Mouse (Mus musculus) cerebellum, postnatal 14 days (tissue): Measurements from ENCODE around the gene Utp11.

Source experiments
- DNase-seq, 2 experiments: peaks; one replicate each; pipeline ENCODE4 v3.0.0; 2021; ENCODE audit warnings: mixed read lengths in 2 of 2

Utp11 gene

DNA sequence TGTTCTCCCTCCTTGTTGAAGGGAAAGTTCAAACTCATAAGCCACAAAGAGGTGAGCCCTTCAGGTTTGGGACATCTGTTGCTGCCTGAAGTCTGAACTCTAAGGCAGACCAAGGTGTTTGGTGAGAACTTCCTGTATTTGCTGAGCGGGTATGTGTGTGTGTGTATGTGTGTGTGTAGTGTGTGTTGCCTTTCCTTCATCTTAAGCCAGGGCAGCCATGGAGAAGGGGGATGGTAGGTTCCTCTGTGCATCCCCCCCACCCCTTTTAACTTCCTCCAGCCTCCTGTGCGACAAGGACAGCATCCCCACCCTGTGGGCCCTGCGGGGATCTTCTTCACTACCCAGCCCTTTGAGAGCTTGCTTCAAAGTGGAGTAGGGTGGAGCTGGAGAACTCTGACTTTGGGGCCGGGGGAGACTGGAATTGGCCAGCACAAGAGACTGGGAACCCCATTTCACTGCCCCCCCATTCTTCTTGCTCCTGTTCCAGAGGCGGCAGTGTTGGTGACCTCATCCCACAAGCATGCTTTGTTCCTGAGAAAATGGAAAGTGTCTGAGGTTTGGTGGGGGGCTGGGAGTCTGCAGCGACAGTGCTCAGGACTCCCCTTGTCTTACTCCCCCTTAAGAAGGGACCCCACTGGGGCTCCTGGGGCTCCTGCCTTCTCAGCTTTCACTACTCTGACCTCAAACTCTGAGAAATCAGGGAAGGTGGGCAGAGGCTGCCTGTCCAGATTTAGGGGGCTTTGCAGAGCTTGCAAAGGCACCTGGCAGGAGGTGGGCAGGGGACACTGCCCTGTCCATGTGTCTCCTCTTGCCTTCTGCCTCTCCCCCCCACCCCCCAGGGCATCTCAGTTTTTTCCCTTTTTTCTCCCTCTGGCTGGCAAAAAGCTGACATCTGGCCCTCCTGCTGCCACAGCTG is 10.7 kb upstream of the Utp11 start:
- no peak for DNase-seq

GRCm38 (mm10) chr4:124703406-124703805 is 10.0 kb upstream of the Utp11 start:
- peak in 1 of 2 experiments; percentile 25 for DNase-seq

GRCm38 (mm10) chr4:124701916-124702315 is 8.5 kb upstream of the Utp11 start:
- DNase-seq, result peak; percentile 73 to 78

DNA sequence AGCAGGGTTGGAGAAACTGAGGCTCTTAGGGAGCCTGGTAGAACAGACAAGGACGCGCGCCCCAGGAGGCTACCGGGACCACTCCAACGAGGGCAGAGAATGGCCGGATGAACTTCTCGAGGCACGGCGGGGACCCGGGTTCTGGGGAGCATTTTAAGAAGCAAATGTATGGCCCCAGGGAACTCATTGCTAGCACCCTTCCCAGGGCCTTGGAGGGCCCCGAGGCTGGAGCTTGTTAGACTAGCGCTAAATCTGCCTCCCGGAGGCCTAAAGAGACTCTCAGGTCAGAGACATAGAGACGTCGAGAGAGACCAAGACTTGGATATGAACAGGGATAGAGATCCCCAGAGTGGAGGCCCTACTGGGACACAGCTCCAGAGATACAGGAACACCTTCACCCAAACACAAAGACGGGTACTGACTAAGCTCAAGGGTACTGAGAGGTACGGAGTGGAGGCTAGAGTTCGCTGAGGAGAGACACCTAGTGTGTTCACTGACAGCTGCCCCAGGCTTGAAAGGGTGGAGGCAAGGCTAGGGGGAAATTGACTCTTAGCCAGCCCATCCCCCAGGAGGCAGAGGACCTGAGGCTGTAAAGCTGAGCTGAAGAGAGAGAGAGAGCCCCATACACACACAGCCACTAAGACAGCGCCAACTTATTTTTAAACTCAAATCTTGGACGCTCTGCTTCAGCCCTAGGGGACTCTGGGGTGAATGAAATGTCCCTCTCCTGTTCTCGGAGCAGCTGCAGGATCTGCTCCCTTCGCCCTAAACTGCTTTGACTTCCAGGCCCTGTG is 7.8 kb upstream of the Utp11 start:
- peak; percentile 44 to 56 for DNase-seq

DNA sequence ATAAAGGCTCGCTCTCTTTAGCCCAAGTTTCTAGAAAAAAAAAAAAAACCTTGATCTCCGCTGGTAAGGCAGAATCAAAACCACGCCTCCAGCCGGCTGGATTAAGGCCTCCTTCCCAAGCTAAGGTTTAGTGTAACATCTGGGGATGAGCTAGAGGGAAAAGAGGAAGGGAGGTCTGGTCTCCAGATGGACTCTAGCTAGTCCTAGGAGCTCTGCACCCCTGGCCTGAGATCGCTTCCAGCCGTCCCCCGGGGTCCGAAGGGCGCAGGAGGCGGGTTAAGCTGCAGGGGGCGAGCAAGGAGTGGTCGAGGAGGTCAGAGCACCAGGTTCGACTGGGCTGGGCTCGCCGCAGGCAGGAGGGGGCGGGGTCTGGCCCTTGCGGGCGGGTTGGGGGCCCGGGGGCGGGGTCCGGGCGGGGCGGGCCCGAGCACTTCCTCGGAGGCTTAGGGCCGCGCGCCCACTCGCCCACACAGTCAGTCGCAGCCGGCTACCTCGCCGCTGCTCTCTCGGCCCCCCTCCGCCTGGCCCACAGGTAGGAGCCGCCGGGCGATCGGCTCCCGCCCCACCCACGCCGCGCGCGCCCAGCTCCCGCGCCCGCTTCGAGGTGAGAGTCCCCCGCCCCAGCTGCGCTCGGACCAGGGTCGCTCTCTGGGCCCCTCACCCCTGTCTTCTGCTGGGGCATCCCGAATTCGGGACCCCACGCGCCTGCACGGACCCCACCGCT is 7.0 kb upstream of the Utp11 start, which contains the start of gene Fhl3:
Fhl3 (plus strand) TSS at position 454 of the 724 bp plus-strand sequence.
- peak in 1 of 2 experiments; percentile 21 for DNase-seq

DNA sequence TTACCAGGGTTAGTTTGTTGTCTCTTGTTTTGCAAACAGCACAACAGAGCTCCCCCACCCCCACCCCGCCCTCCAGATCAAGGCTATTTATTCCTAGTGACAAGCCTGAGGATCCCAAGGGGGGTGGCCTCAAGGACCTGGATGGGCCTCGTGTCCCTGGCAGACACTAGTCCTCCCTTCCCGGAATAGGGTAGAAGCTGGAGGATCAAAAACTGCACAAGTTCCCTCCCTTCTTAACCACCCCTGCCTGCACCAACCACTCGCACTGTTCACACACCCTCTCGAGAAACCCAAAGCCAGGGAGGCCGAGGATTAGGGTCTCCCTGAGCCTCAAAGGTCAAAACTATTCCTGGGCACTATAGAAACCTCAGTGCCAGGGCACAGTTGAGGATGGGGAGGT is 6.4 kb upstream of the Utp11 start:
- DNase-seq, result no peak

GRCm38 (mm10) chr4:124695786-124696516 is 2.6 kb upstream of the Utp11 start:
- no peak for DNase-seq

DNA sequence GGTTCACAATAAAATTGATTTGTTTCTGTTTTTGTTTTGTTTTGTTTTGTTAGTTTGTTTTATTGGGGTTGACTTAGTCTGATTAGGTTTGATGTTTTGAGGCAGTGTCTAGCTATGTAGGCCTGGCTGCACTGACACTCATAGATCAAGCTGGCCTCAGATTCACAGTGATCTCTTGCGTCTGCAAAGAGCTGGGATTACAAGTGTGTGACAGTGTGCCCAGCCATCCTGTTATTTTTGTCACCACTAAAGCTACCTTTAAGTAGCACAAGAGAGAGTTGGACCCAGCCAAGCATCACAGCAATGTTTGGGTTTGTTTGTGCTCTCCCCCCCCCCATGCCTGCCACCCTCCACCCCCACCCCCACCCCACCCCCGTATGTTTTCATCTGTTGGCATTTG is 1.2 kb upstream of the Utp11 start:
- DNase-seq, result no peak

- DNase-seq, result no peak
Observed at GRCm38 (mm10) chr4:124692416-124692861, 961 bp downstream of the Utp11 start.

- no peak for DNase-seq
Observed at GRCm38 (mm10) chr4:124691455-124691854, 1.9 kb downstream of the Utp11 start.

GRCm38 (mm10) chr4:124685897-124686402 is 7.5 kb downstream of the Utp11 start:
- no peak for DNase-seq

DNA sequence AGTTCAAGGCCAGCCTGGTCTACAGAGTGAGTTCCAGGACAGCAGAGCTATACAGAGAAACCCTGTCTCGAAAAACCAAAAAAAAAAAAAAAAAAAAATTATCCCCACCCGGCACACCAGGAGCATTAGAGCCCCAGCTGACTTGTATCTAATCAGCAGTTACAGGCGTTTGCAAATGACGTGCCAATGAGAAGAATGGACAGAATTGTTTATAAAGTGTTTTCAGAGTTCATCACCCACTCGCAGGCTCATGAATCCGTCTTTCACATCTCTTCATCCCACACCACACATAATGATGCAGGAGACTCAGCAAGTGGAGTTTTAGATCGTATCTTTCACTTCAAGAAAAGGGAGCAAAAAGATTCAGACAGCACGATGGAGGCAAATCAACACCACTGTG is 7.9 kb downstream of the Utp11 start:
- no peak for DNase-seq

DNA sequence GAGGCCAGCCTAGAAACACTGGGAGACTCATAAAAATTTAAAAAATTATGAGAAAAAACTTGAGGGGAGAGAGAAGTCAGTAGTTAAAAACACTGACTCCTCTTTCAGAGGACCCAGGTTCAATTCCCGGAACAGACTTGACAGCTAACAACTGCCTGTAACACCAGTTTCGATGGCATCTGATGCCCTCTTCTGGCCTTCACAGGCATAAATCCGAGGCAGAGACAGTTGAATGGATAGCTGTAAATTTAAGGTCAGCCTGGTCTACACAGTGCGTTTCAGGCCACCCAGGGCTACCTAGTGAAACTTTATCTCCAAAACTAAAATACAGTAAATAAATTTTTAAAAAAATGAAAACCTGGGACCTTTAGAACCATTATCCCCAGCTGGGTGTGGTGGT is 8.4 kb downstream of the Utp11 start:
- no peak for DNase-seq

DNA sequence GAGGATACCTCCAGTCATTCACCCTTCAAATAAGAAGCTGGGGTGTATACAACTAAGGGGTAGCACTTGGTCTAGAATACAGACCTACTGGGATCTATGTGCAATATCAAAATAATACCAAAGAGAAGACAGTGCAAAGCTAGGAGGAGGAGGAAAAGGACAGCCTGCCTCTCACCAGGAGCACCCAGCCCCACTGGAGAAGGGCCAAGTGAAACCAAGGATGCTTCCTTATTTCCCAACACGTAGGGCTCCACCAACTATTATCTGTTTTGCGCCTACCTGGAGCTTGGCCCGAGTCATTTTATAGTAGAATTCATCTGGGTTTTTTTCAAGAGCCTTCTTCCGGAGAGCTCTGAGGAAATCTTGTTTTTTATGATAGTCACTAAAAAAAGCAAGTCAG is 9.9 kb downstream of the Utp11 start:
- peak; percentile 62 to 69 for DNase-seq

GRCm38 (mm10) chr4:124682270-124682669 is 11.1 kb downstream of the Utp11 start:
- peak in 1 of 2 experiments; percentile 29 for DNase-seq

DNA sequence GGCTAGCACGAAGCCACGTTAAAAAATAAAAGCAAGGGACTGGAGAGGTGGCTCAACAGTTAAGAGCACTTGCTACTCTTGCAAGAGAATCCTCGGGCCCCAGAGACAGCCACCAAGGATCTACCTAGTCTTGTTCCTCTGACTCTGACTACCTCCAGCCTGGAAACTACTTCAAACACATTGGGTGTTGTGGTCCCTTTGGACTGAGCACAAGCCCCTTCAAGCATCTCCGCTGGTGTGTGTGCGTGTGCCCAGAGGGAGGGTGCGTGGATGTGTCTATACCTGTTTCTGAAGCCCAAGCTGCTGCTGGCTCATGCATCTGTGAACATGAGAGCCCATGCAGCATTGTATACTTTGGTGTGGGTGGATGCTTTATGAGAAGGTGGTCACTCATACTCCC is 17.4 kb downstream of the Utp11 start:
- DNase-seq, result no peak

- peak; percentile 82 to 89 for DNase-seq
Observed at GRCm38 (mm10) chr4:124675037-124675436, 18.4 kb downstream of the Utp11 start.

- peak; percentile 41 to 46 for DNase-seq
Observed at GRCm38 (mm10) chr4:124674334-124675032, 18.9 kb downstream of the Utp11 start.

- peak; percentile 79 to 81 for DNase-seq
Observed at GRCm38 (mm10) chr4:124672347-124673320, 20.8 kb downstream of the Utp11 start.

DNA sequence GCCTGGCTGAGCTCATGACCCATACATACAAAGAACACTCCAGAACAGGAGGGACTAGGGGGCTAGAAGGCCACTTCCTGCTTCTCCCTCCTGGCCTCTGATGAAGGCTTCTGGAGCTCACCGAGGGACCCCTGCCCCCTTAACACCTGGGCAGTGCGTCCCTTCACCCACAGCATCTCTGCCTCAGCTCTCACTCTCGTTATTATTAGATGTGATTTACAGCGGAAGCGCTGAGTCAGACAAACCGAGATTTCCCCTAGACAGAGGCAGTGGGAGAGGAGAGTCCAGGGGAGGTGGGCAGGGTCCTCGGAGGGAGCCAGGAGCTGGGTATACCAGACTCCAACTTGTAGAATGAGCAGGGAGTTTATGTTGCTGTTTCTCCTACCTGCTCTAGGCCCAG is 21.8 kb downstream of the Utp11 start:
- DNase-seq, result no peak
